Mouse (Mus musculus): ENCODE results near the gene Mkrn1.

DNA sequence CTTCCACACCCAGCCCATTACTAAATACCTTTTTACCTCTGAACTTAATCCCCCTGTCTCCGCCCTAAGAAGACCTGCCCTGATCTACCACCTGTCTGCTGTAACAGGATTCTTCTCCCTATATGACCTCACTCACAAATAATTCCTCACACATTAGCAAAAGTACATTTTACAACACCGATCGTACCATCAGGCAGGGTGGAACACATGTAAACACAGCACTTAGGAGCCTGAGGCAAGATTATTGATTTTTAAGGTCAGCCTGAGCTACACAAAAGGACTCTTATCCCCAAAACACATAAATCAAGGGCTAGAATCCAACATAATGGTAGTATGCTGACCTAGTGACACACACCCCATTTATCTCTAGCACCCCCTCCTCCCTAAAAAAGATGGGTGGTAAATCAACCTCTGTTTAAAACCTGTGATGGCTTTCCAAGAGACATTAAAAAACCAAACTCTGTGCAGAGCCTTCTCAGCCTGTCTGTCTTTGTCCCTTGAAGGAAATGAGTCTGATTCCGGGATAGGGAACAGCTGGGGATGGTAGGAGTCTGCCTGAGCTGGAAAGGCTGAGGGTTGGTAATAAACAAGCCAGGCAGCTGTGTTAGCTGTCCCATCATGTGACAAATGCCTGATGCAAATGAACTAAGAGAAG lies 46.8 kb downstream of the Mkrn1 start:
- TF ChIP-seq CTCF (IDR thresholded peaks at IDR 0.05; ENCODE audit: low read depth) = no peak
- TF ChIP-seq EP300 (optimal IDR thresholded peaks at IDR 0.05) = no peak
